ENCODE assay signal across 8 mouse cellular contexts in the genomic region with DNA sequence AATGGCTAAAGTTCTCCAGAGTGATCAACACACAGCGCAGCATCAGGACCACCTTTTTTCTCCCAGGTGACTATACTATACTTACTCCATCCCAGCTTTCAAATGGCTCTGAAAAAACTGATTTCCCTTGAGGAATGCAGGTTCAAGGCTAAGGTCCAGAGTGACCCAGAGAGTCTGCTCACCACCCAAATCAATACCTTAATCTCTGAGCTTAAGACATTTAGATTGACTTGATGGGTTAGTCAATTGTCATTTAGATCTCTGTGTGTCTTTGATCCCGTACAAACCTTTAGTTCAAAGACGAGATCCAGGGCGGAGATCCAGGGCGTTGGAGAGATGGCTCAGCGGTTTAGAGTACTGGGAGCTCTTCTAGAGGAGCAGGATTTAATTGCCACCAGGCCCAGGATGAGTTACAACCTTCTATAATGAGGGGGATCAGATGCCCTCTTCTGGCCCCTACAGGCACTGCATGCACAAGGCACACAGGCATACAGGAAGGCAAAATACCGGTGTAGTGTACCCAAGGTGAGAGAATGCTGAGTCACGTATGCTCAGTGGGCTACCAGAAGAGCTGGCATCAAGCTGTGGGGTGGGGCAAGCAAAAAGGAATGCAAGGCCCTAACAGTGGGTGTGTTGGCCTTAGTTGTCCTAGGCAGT. TPM values are rescaled to one million over a fixed set of nuclear protein-coding genes. Genes with fewer than 3 reads are reported as not detected.
DNase-seq lines count a peak whose midpoint lies in the region; ATAC-seq and TF ChIP-seq lines count a peak whose summit lies in the region.

No protein-coding gene starts in this region.

- 86% methylated on average over 8 of the region's 8 CpGs for WGBS in heart, adult 2 months
- 74% methylated on average over 8 of the region's 8 CpGs for WGBS in heart, embryonic 12.5 days

- no peak for TF ChIP-seq EP300 in heart, adult 2 months (IDR thresholded peaks at IDR 0.05; ENCODE audit: insufficient read depth, low read depth, low read length)

- no peak overlapping the region for H3K9ac ChIP-seq in heart, adult 2 months (ENCODE audit: low read depth, low read length)
- H3K9ac ChIP-seq in heart, embryonic 12.5 days: no peak overlapping the region

- H3K9me3 ChIP-seq in heart, embryonic 12.5 days (replicated peaks): no peaks in the 10 kb centered on the region

- H3K4me2 ChIP-seq in heart, embryonic 12.5 days: no peak overlapping the region

- no peak for TF ChIP-seq POLR2A in heart, adult 2 months (IDR thresholded peaks at IDR 0.05; ENCODE audit: insufficient read depth, low read depth, low read length)

- no peak for ATAC-seq in heart, embryonic 12.5 days (ENCODE audit: insufficient number of reproducible peaks, low FRiP score)

- no peak overlapping the region for H3K4me3 ChIP-seq in heart, adult 2 months
- H3K4me3 ChIP-seq in heart, embryonic 12.5 days: no peak overlapping the region

- H3K27me3 ChIP-seq in heart, adult 2 months (ENCODE audit: control insufficient read depth, insufficient read depth, low read length): no peaks in the 10 kb centered on the region
- no peaks in the 10 kb centered on the region for H3K27me3 ChIP-seq in heart, embryonic 12.5 days (replicated peaks)

- H3K79me2 ChIP-seq in heart, adult 2 months (replicated peaks; ENCODE audit: control insufficient read depth, insufficient read depth, low read length): no peaks in the 10 kb centered on the region

- no peak overlapping the region for H3K27ac ChIP-seq in heart, adult 2 months
- no peak overlapping the region for H3K27ac ChIP-seq in heart, embryonic 12.5 days (ENCODE audit: poor library complexity, severe bottlenecking)

- no peaks in the 10 kb centered on the region for H3K36me3 ChIP-seq in heart, adult 2 months (ENCODE audit: control insufficient read depth, insufficient read depth, low read length)
- H3K36me3 ChIP-seq in heart, embryonic 12.5 days: peaks cover 40% of the 10 kb centered on the region

- intact Hi-C loops in heart, adult 2 months (cut with DNase I): no loop called here

- TF ChIP-seq CTCF in heart, adult 2 months (IDR thresholded peaks at IDR 0.05): peak; percentile 65

- H3K4me1 ChIP-seq in heart, adult 2 months (ENCODE audit: control insufficient read depth, insufficient read depth, low read length): no peaks in the 10 kb centered on the region
- H3K4me1 ChIP-seq in heart, embryonic 12.5 days (replicated peaks): peaks cover 41% of the 10 kb centered on the region

- no peak for DNase-seq in heart, adult 2 months
- DNase-seq in A20 (ENCODE audit: low read depth, low spot score) (peak; percentile 61), ZHBTc4 (ENCODE audit: low read depth, low spot score) (peak; percentile 99)
- peak; percentile 38 for DNase-seq in kidney, adult 18-20 months
- peak; percentile 58 for DNase-seq in lung, postnatal 10 days
- DNase-seq in thymus, postnatal 25 days: peak; percentile 64
- no peak for DNase-seq in urinary bladder, postnatal 25 days (ENCODE audit: low spot score)

RNA-seq across cellular contexts. Expression of gene Igf2bp1, which starts 24.9 kb away (rescaled TPM):
- under 1 TPM; 0.05 to 0.23 TPM for total RNA-seq in heart, adult 2 months (2021)
- 0.31 TPM in 1 of 2 replicates, not detected in the other for polyA plus RNA-seq in heart, adult 2 months (2012; rRNA removed)
- 63.2 and 66.9 TPM in 2 replicates for polyA plus RNA-seq in heart, embryonic 12.5 days (2016; fragmentation: Nextera tagmentation; extraction: Ambion mirVana)

RNA-seq across cellular contexts. Expression of gene Gip, which starts 43.5 kb away (rescaled TPM):
- not detected for total RNA-seq in heart, adult 2 months (2021)
- polyA plus RNA-seq in heart, adult 2 months (2012; rRNA removed): not detected in 2 replicates
- polyA plus RNA-seq in heart, embryonic 12.5 days (2016; fragmentation: Nextera tagmentation; extraction: Ambion mirVana): not detected in 2 replicates

RNA-seq across cellular contexts. Expression of gene Snf8, which starts 53.8 kb away (rescaled TPM):
- total RNA-seq in heart, adult 2 months (2021): 10 to 100 TPM; 44.9 to 49.1 TPM
- polyA plus RNA-seq in heart, adult 2 months (2012; rRNA removed): 18.8 and 23.0 TPM in 2 replicates
- 76.0 and 78.9 TPM in 2 replicates for polyA plus RNA-seq in heart, embryonic 12.5 days (2016; fragmentation: Nextera tagmentation; extraction: Ambion mirVana)

Comparison
In these comparisons a context has a peak if more than half of its experiments do, and no peak if none do; other contexts are left out.
1. RNA of gene Igf2bp1, which starts 24.9 kb away (polyA plus RNA-seq): 63.2 to 66.9 TPM in heart, embryonic 12.5 days; 0.31 TPM in heart, adult 2 months; every median in the first group is over 10 times any median in the second.
2. DNase-seq: peak in A20 (single experiment), ZHBTc4 (single experiment), kidney, adult 18-20 months (single experiment), lung, postnatal 10 days (single experiment) and thymus, postnatal 25 days (single experiment); none in heart, adult 2 months (0 of 2) and urinary bladder, postnatal 25 days (single experiment).